Mouse (Mus musculus) liver, postnatal 0 days (tissue): ENCODE results near the gene Hfe.

Experiments used
- CTCF ChIP-seq: sonication (generic); IDR thresholded peaks from 2 replicates; pipeline ENCODE4 v1.5.1; 2016; ENCODE audit warnings: antibody characterized with exemption, low read depth
- EP300 ChIP-seq: IDR thresholded peaks from 2 replicates; pipeline ENCODE4 v1.6.1; 2016; ENCODE audit warnings: antibody characterized with exemption, low read depth, mild to moderate bottlenecking

- TF ChIP-seq CTCF (no peak), EP300 (no peak)
Measured at GRCm38 (mm10) chr13:23738041-23738440, 27.4 kb upstream of the Hfe start.
